Mouse (Mus musculus) heart, embryonic 16.5 days (tissue): ENCODE data around the gene Foxred2. TPM values are rescaled to one million over a fixed set of nuclear protein-coding genes. Genes with fewer than 3 reads are reported as not detected.

Experiments
- ATAC-seq: fragments of 200-750 bp; cut with Nextera tagmentation; replicated peaks from 2 replicates; pipeline ENCODE4 v1.8.0; 2017; ENCODE audit warnings: moderate number of reproducible peaks; ENCODE audit not compliant: insufficient read depth, low FRiP score; ENCODE audit errors: extremely low read depth
- H3K27ac ChIP-seq: fragments of 300-500 bp; sonication (generic); 2 replicates; pipeline ENCODE4 v1.5.1; 2014; ENCODE audit warnings: mild to moderate bottlenecking, low read length, control low read depth, moderate library complexity
- H3K27me3 ChIP-seq: fragments of 300-500 bp; sonication (generic); 2 replicates; pipeline ENCODE4 v1.6.1; 2014; ENCODE audit warnings: low read length, mixed read lengths; ENCODE audit not compliant: control insufficient read depth, insufficient read depth
- H3K36me3 ChIP-seq: fragments of 300-500 bp; sonication (generic); 2 replicates; pipeline ENCODE4 v1.6.1; 2014; ENCODE audit not compliant: control insufficient read depth, insufficient read depth
- H3K4me1 ChIP-seq: fragments of 300-500 bp; sonication (generic); 2 replicates; pipeline ENCODE4 v1.6.1; 2014; ENCODE audit warnings: low read length, mixed read lengths; ENCODE audit not compliant: control insufficient read depth, insufficient read depth
- H3K4me2 ChIP-seq: fragments of 300-500 bp; sonication (generic); 2 replicates; pipeline ENCODE4 v1.6.1; 2014; ENCODE audit warnings: low read depth, mild to moderate bottlenecking, control low read depth, low read length
- H3K4me3 ChIP-seq: fragments of 300-500 bp; sonication (generic); 2 replicates; pipeline ENCODE4 v1.5.1; 2014; ENCODE audit warnings: mild to moderate bottlenecking, control low read depth, low read length
- H3K9ac ChIP-seq: fragments of 300-500 bp; sonication (generic); 2 replicates; pipeline ENCODE4 v1.6.1; 2014; ENCODE audit warnings: low read length, control low read depth
- H3K9me3 ChIP-seq: fragments of 300-500 bp; sonication (generic); replicated peaks from 2 replicates; pipeline ENCODE4 v1.6.1; 2016; ENCODE audit warnings: low read length; ENCODE audit not compliant: control insufficient read depth
- WGBS: fragments of 180-500 bp; shearing (Covaris S2); extraction: QIAGEN DNeasy Blood & Tissue Kit; methylation state at CpG from one replicate; pipeline ENCODE4 v1.1.7; 2014; 5-methylcytosine and 5-hydroxymethylcytosine counted together
- polyA plus RNA-seq: library from polyadenylated mRNA; unstranded; fragments of >200 nt; fragmentation: Nextera tagmentation; extraction: Ambion mirVana; gene quantifications from 2 replicates; pipeline ENCODE4 v1.2.1, GENCODE M21; 2015

Foxred2 gene
- polyA plus RNA-seq, 1 experiment from 2014 or later: 1.0 TPM

DNA sequence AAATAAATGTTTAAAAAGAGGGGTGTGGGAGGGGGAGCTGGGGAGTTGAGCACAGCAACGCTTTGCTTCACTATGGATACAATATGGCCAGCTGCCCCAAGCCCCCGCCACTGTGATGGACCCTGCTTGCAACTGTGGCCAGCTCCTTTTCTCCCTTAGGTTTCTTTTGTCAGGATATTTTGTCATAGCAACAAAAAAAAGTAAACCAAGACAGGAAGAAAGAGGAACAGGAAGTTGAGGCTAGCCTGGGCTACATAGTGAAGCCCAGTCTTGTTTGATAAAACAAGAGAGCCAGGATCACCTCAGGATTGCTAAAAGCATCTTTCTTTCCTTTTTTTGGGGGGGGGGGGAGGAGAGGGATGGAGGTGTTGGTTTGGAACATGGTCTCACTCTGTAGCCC, 31.3 kb downstream of the Foxred2 start:
- Histone ChIP-seq H3K27ac (no peak overlapping the region), H3K4me1 (peaks cover 15% of the 10 kb centered on the region), H3K4me2 (no peak overlapping the region), H3K9me3 (no peaks in the 10 kb centered on the region), H3K4me3 (no peak overlapping the region), H3K36me3 (peaks cover 49% of the 10 kb centered on the region), H3K27me3 (no peaks in the 10 kb centered on the region), H3K9ac (no peak overlapping the region)
- ATAC-seq: no peak
- 95% methylated on average over 2 of the region's 2 CpGs for WGBS

DNA sequence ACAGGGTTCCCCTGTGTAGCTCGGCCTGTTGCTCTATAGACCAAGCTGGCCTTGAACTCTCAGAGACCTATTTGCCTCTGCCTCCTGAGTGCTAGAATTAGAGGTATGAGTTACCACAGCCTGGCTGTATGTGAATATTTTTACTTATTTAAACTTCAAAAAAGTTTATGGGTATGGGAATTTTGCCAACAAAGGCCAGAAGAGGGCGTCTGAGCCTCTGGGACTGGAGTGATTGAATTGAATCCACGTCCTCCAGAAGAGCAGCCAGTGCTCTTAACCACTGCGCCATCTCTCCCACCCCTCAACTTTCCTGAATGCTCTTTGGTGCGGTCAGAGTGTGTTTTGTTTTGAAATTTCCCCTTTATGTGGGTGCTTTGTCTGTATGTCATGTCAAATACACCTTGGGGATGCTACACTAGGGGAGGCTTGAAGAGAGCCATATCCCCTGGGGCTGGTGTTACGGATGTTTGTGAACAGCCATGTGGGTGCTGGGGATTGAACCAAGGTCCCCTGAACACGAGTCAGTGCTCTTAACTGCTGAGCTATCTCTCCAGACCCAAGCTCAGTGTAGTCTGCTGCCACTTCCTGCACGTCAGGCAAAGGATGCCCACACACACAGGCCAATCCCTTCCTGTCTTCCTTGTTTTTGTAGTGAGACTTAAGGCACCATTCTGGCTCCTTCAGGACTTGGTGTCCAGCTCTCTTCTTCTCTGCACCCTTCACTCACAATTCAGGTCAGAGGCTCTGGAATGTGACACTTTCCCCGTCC, 33.1 kb downstream of the Foxred2 start:
- Histone ChIP-seq H3K27ac (no peak overlapping the region), H3K4me3 (no peak overlapping the region), H3K9me3 (no peaks in the 10 kb centered on the region), H3K27me3 (no peaks in the 10 kb centered on the region), H3K9ac (no peak overlapping the region), H3K4me2 (no peak overlapping the region), H3K36me3 (peaks cover 59% of the 10 kb centered on the region), H3K4me1 (peaks cover 8% of the 10 kb centered on the region)
- WGBS: 69% methylated on average over 9 of the region's 9 CpGs
- no peak for ATAC-seq

DNA sequence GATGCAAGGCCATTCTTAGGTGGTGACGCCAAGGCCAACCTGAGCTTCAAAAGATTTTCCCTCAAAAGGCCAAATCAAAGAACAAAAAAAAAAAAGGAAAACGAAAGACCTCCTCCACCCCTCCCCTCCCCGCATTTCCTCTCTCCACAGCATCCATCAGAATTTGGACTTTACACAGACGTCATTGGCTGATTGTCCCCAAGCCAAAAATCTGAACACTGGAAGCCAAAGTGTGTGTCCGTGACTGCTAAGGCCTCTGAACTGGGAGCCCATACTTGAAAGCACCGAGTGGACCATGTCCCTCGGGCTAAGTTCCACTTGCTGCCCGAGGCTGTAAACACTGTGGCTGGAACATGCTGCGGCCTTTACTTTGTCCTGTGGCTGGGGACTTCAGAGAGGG, 33.8 kb downstream of the Foxred2 start:
- Histone ChIP-seq H3K9ac (no peak overlapping the region), H3K36me3 (peaks cover 60% of the 10 kb centered on the region), H3K4me3 (no peak overlapping the region), H3K4me2 (no peak overlapping the region), H3K4me1 (peaks cover 3% of the 10 kb centered on the region), H3K27ac (no peak overlapping the region), H3K27me3 (no peaks in the 10 kb centered on the region), H3K9me3 (no peaks in the 10 kb centered on the region)
- no peak for ATAC-seq
- 76% methylated on average over 9 of the region's 9 CpGs for WGBS

DNA sequence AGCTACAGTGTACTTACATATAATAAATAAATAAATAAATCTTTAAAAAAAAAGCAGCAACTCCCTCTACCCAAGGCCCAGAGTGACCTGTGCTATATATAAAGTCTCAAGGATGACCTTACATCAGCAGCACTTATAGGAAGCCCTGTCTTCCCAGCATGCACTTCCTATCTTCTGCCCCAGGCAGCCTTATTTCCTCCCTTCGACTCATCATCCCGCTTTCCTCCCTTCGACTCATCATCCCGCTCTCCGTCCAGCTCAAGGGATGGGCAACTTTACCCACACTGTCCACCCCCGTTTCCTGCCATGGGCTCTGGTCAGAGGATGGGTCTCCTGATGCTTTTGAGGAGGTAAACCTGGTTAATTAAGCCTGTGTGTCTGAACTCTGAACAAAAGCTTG, 34.9 kb downstream of the Foxred2 start:
- WGBS: 83% methylated on average over 6 of the region's 6 CpGs
- no peak for ATAC-seq
- H3K9me3 ChIP-seq: no peaks in the 10 kb centered on the region
- H3K36me3 ChIP-seq: peaks cover 54% of the 10 kb centered on the region
- no peaks in the 10 kb centered on the region for H3K27me3 ChIP-seq
- H3K9ac ChIP-seq: no peak overlapping the region
- H3K4me1 ChIP-seq: no peaks in the 10 kb centered on the region
- no peak overlapping the region for H3K4me2 ChIP-seq
- H3K27ac ChIP-seq: no peak overlapping the region
- no peak overlapping the region for H3K4me3 ChIP-seq

DNA sequence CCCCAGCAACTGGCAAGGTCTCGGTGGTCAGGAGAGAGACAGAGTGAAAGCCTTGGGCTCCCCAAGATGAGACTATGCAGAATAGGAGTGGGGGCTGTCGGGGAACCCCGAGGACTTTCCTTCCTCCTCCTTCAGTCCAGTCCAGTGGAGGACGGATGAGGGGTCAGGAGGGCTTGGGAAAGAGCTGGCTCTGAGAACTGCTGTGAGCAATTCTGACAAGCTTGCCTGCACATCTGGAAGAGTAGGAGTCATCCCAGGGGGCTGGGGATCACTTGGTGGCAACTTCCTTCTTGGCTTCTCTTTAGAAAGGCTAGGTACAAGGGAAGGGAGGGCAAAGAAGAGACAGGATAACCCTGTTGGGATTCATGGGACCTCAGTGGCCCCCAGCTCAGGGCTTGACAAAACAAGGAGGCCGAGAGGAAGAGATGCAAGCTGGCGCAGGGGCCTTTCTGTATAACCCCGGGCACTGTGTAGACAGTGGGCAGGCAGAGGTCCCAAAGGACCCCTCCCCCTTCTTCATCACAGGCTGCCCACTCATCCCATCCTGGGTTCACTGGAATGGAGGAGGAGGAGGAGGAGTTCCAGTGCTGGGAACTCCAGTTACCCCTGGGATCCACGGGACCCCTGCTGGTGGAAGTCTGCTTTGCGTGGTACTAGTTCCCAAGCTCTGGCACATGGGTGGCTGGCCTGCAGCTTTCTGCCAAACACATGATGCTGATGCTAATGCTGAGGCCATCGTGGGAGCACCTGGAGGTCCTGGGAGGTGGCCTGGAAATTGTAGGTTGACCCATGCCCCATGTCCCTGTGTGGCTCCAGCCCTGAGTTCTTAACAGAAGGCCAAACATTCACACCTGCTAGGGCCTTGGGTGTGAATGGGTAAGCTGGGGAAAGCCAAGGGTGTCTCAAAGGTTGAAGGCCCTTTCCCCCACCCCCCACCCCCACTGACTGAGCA, 35.7 kb downstream of the Foxred2 start:
- peaks cover 48% of the 10 kb centered on the region for H3K36me3 ChIP-seq
- no peak overlapping the region for H3K4me3 ChIP-seq
- 70% methylated on average over 10 of the region's 10 CpGs for WGBS
- H3K4me2 ChIP-seq: no peak overlapping the region
- no peaks in the 10 kb centered on the region for H3K9me3 ChIP-seq
- H3K27ac ChIP-seq: peak overlapping the region; percentile 27
- no peak for ATAC-seq
- H3K27me3 ChIP-seq: no peaks in the 10 kb centered on the region
- H3K9ac ChIP-seq: no peak overlapping the region
- H3K4me1 ChIP-seq: no peaks in the 10 kb centered on the region

DNA sequence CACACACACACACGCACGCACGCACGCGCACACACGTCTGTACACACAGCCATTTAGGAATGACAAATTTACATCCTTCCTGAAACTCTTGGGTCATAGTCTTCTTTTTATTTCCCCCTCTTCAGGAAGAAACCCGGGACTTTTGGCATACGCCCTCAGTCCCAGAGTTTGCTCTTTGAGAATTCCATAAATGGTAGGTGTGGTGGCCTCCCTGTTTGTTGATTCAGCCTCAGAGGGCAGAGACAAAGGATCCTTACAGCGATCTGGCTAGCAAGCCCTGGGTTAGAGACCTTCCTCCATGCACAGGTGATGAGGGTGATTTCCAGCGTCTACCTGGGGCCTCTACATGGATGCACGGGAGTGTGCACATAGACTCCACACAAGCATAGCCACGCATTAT, 37.1 kb downstream of the Foxred2 start:
- ATAC-seq: no peak
- Histone ChIP-seq H3K9me3 (no peaks in the 10 kb centered on the region), H3K4me2 (no peak overlapping the region), H3K27me3 (no peaks in the 10 kb centered on the region), H3K36me3 (peaks cover 59% of the 10 kb centered on the region), H3K4me3 (no peak overlapping the region), H3K9ac (no peak overlapping the region), H3K27ac (no peak overlapping the region), H3K4me1 (no peaks in the 10 kb centered on the region)
- 80% methylated on average over 12 of the region's 12 CpGs for WGBS

DNA sequence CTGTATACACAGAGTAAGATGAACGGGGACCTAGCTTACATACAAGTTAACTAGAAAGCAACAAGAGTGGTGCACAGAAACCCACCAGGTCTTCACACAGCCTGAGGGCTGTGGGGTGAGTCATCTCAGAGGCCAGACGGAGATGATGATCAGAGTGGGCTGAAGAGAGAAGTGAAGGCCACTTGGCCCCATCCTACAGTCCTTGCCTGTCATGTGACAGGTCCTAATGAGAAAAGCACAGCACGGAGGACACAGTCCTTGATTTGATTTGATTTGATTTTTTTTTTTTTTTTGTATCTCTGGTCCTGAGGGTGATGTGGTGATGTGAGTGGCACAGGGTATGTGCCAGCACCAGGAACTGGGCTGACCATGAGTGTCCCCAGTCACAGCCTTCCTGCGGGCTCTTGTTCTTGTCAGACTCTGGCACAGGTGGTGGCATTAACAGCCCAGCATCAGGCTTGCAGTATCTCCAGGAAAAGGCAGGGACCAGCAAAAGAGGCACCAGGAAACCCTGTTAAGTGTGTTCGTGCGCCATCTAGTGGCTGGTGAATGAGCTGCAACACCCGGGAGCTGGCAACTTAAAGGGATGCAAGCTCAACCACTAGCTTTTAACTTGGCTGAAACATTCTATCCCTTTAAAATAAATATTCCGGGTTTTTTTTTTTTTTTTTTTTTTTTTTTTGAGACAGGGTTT, 39.5 kb downstream of the Foxred2 start:
- ATAC-seq: no peak
- 36% methylated on average over 8 of the region's 8 CpGs for WGBS
- no peak overlapping the region for H3K9ac ChIP-seq
- no peak overlapping the region for H3K27ac ChIP-seq
- no peaks in the 10 kb centered on the region for H3K9me3 ChIP-seq
- H3K27me3 ChIP-seq: no peaks in the 10 kb centered on the region
- H3K4me1 ChIP-seq: peaks cover 5% of the 10 kb centered on the region; the same call in 1 of the 2 replicates
- no peak overlapping the region for H3K4me2 ChIP-seq
- H3K4me3 ChIP-seq: no peak overlapping the region
- H3K36me3 ChIP-seq: peaks cover 46% of the 10 kb centered on the region

DNA sequence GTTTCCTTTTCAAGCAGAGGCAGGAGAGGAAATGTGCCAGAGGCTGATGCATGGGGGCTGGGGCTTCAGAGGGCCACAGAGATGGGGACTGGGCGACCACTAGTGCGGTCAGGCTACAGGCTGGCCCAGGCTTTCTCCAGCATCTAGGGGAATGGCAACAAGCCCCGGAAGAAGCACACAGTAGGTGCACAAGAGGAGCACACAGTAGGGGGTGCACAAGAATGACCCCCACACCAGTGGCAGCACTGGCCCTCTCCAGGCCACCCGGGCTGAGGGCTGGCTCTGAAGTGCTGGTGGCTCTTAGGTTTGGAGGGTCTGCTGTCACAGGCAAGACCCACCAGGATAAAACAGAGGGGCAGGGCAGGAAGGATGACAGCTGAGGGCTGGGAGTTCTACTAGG, 41.2 kb downstream of the Foxred2 start:
- Histone ChIP-seq H3K27me3 (no peaks in the 10 kb centered on the region), H3K4me1 (peaks cover 16% of the 10 kb centered on the region), H3K4me2 (no peak overlapping the region), H3K27ac (no peak overlapping the region), H3K4me3 (no peak overlapping the region), H3K36me3 (peaks cover 35% of the 10 kb centered on the region), H3K9ac (no peak overlapping the region), H3K9me3 (no peaks in the 10 kb centered on the region)
- WGBS: 85% methylated on average over 4 of the region's 4 CpGs
- no peak for ATAC-seq
